Mouse (Mus musculus) liver, adult 10 weeks (tissue): Measurements from ENCODE around the gene Gjc1. TPM values are rescaled to one million over a fixed set of nuclear protein-coding genes. Genes with fewer than 3 reads are reported as not detected.

ENCODE experiments used
- polyA plus RNA-seq: library from polyadenylated mRNA; stranded (reverse); fragments of 350-450 nt; fragmentation: Illumina TruSeq; extraction: RNeasy Lipid Tissue Mini Kit (QIAGEN cat#74804); gene quantifications from one replicate; pipeline ENCODE4 v1.2.3, GENCODE M21; 2014; ENCODE audit warnings: low read depth, low replicate concordance

Gjc1 gene
- polyA plus RNA-seq, result 0.66 TPM

DNA sequence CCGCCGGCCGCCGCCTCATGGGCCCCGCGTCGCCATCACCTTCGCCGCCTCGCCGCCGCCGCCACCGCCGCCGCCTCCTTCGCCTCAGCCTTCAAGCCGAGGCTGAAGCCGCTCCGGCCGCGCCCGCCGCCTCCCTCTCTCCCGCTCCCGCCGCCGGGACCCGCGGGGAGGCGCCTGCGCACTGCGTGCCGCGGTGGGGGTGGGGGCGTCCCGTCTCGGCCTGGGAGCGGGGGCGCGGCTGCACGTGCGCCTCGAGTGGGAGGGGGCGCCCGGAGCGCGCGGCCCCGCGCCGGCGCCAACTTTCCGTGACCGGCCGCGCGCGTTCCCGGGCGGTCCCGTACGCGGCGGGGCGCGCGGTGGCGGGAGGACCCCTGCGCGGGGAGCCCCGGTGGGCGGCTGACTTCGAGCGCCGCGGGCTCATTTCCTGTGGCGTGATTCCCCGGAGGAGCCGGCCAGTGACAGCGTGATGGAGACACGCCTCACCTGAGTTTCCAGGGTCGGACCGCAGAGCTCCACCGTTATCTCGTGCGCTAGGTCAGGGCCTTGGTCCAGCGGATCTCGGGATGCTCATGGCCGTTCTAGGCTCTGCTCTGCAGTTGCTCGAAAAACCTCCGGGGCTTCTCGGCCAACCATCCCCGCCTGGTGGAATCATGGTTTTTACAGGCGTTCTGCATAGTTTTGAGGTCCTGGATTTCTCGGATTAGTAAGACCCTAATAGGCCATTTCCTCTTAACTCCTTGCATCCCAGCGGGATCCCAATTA is at the start of gene Gjc1:
Gene Gjc1 (minus strand): TSS at position 680 of the 762 bp plus-strand sequence.

GRCm38 (mm10) chr11:102835549-102835948 is 16.0 kb upstream of the Gjc1 start, which contains the start of gene Higd1b:
TSS of gene Higd1b (plus strand) at chr11:102835849.

GRCm38 (mm10) chr11:102761309-102762210 is 57.9 kb downstream of the Gjc1 start, which contains the start of gene Adam11:
TSS of gene Adam11 (plus strand) at chr11:102761439.

Other genes starting within 250 kb of the Gjc1 start
- gene Gm11627, start 240.2 kb downstream of the Gjc1 start, polyA plus RNA-seq, result not detected
- gene Fzd2, start 215.3 kb downstream of the Gjc1 start, polyA plus RNA-seq, result not detected
- not detected for gene Meioc, start 156.0 kb downstream of the Gjc1 start, polyA plus RNA-seq
- gene Ccdc43, start 121.9 kb downstream of the Gjc1 start, polyA plus RNA-seq, result 17.3 TPM
- gene Adam11, start 58.3 kb downstream of the Gjc1 start, polyA plus RNA-seq, result 0.50 TPM
- gene Higd1b, start 16.1 kb upstream of the Gjc1 start, polyA plus RNA-seq, result not detected
- 7.8 TPM for gene Eftud2, start 61.3 kb upstream of the Gjc1 start, polyA plus RNA-seq
- gene Ccdc103, start 61.5 kb upstream of the Gjc1 start, polyA plus RNA-seq, result not detected
- gene Fam187a, start 65.5 kb upstream of the Gjc1 start, polyA plus RNA-seq, result not detected
- 0.24 TPM for gene Gfap, start 81.2 kb upstream of the Gjc1 start, polyA plus RNA-seq
- not detected for gene Kif18b, start 105.4 kb upstream of the Gjc1 start, polyA plus RNA-seq
- not detected for gene C1ql1, start 127.0 kb upstream of the Gjc1 start, polyA plus RNA-seq
- gene Nmt1, start 208.5 kb upstream of the Gjc1 start, polyA plus RNA-seq, result 11.1 TPM
- gene Dcakd, start 208.6 kb upstream of the Gjc1 start, polyA plus RNA-seq, result 20.2 TPM